Mouse (Mus musculus) monocyte, adult 5-6 weeks (primary cell): ENCODE measurements around the gene Fcgr4. TPM values are rescaled to one million over a fixed set of nuclear protein-coding genes. Genes with fewer than 3 reads are reported as not detected.
"Not testable (repeated sequence)": the region's sequence is repeated elsewhere in the genome, so short reads cannot be mapped to it uniquely, and the experiment has no call there.

Experiments used
- ATAC-seq: fragments of 153-309, 156-312 bp; replicated peaks from 2 replicates; pipeline ENCODE4 v1.8.0; 2017; ENCODE audit warnings: mild to moderate bottlenecking; ENCODE audit not compliant: low TSS enrichment, insufficient number of reproducible peaks, severe bottlenecking, poor library complexity, low FRiP score
- total RNA-seq: library from RNA; stranded (forward); fragments of 200-1000, 200-491, 200-594 nt; gene quantifications from 3 replicates; pipeline ENCODE4 v1.2.3, GENCODE M21; 2017

Fcgr4 gene
- total RNA-seq, 1 experiment from 2014 or later: 612 TPM

- ATAC-seq: peak; percentile 24
Observed at GRCm38 (mm10) chr1:171071726-171072125, 53.0 kb downstream of the Fcgr4 start.

- ATAC-seq: peak; percentile 20
Observed at GRCm38 (mm10) chr1:171072217-171072616, 53.5 kb downstream of the Fcgr4 start.

DNA sequence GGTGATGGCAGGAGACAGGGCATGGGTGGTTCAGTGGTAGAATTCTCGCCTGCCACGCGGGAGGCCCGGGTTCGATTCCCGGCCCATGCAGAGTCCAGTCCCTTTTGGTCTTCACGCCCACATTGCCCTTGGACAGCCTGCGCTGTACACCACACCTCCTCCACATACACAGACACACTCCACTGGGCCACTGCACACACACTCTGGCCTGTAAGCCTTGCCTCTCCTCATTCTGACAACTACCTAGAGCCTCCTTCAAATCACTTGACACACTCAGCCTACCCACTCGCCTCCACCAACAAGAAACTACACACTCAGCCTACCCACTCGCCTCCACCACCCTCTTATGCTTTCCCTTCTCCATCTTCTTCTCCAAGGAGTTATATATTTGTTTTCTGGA is 55.6 kb downstream of the Fcgr4 start:
- ATAC-seq: not testable (repeated sequence)

DNA sequence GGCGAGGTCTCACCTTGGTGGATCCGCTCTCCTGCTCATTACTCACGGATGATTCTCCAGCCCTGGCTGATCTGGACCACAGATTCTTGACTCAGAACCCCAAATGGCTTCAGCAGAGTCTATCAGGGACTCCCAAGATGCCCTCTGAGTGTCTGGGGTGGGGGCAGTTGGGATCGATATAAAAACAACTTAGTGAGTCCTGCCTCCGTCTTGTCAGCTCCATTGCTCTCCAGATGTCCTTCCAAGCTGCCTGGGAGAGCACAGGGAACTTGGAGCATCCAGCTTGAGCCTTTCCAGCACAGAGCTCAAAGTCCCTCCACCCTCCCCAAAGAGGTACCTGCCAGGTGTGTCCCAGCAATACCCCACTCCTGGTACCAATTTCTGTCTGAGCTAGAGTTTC is 57.5 kb downstream of the Fcgr4 start:
- not testable (repeated sequence) for ATAC-seq

DNA sequence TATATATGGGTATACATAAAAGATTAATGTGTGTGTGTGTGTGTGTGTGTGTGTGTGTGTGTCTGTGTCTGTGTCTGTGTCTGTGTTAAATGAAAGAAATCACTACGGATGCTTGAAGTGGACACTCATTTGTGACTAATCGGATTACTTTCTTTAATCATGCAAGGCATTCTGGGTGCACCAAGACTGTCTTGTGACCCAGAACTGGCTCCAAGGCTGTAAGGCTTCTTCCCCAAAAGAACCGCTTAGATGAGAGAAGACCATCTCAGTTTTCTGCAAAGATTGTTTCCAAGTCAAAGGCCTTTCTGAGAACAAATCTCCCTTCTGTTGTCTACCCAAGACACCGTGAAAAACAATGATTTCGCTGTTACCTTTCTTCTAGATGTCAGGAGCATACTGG is 58.5 kb downstream of the Fcgr4 start:
- not testable (repeated sequence) for ATAC-seq

DNA sequence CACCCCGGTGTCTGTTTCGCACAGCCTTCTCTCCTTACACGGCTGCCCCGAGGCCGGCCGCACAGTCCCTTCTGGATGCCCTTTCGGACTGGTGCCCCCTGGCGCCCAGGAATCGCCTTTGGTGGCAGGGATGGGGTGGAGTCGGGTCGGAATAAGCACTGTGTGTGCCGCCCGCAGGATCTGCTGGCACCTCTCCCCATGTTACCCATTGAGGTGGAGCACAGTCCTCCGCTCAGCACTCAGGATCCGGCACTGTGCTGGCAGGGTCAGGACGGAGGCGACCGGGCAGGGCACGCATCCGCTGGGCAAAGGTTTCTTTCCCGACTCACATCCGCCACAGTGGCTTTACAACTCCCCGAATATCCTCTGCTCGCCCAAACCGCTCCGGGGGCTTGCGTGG is 59.2 kb downstream of the Fcgr4 start:
- peak; percentile 9 for ATAC-seq

- not testable (repeated sequence) for ATAC-seq
Observed at GRCm38 (mm10) chr1:171078419-171078818, 59.7 kb downstream of the Fcgr4 start.

- ATAC-seq: peak; percentile 24
Observed at GRCm38 (mm10) chr1:171079345-171079744, 60.6 kb downstream of the Fcgr4 start.

Other genes with a start within 250 kb of the Fcgr4 start
- 45.8 to 71.9 TPM (median 49.6 TPM) in 3 replicates for gene Atf6, start 151.1 kb upstream of the Fcgr4 start, total RNA-seq
- gene Gm26620, start 133.9 kb upstream of the Fcgr4 start, total RNA-seq: 0.97 TPM in 1 of 3 replicates, not detected in the others
- 7.0 to 16.2 TPM (median 9.7 TPM) in 3 replicates for gene Dusp12, start 133.4 kb upstream of the Fcgr4 start, total RNA-seq
- gene Fcrlb, start 106.0 kb upstream of the Fcgr4 start, total RNA-seq: 0.43 TPM in 1 of 3 replicates, not detected in the others
- gene Fcrla, start 91.3 kb upstream of the Fcgr4 start, total RNA-seq: 25.8 to 50.1 TPM (median 35.3 TPM) in 3 replicates
- 181 to 197 TPM (median 187 TPM) in 3 replicates for gene Fcgr2b, start 42.4 kb upstream of the Fcgr4 start, total RNA-seq
- 270 to 442 TPM (median 434 TPM) in 3 replicates for gene Fcgr3, start 46.0 kb downstream of the Fcgr4 start, total RNA-seq
- gene Cfap126, start 95.0 kb downstream of the Fcgr4 start, total RNA-seq: 1.4 to 6.2 TPM (median 1.6 TPM) in 3 replicates
- 15.7 to 38.4 TPM (median 25.1 TPM) in 3 replicates for gene Sdhc, start 131.7 kb downstream of the Fcgr4 start, total RNA-seq
- not detected in 3 replicates for gene Mpz, start 131.8 kb downstream of the Fcgr4 start, total RNA-seq
- 0.29 to 2.0 TPM in 2 of 3 replicates, not detected in the other for gene Pcp4l1, start 177.3 kb downstream of the Fcgr4 start, total RNA-seq
- gene Nr1i3, start 195.1 kb downstream of the Fcgr4 start, total RNA-seq: 0.19 to 0.86 TPM in 2 of 3 replicates, not detected in the other
- gene Tomm40l, start 203.6 kb downstream of the Fcgr4 start, total RNA-seq: 5.0 to 10.2 TPM (median 9.3 TPM) in 3 replicates
- gene Apoa2, start 206.1 kb downstream of the Fcgr4 start, total RNA-seq: not detected in 3 replicates
- 875 to 1,050 TPM (median 955 TPM) in 3 replicates for gene Fcer1g, start 215.4 kb downstream of the Fcgr4 start, total RNA-seq
- not detected in 3 replicates for gene Adamts4, start 231.5 kb downstream of the Fcgr4 start, total RNA-seq
- 172 to 231 TPM (median 231 TPM) in 3 replicates for gene Ndufs2, start 232.5 kb downstream of the Fcgr4 start, total RNA-seq